Mouse (Mus musculus): ENCODE data around the gene Ascc1.
A peak's percentile ranks its signal among the peaks of the same experiment; 100 is the strongest.

DNA sequence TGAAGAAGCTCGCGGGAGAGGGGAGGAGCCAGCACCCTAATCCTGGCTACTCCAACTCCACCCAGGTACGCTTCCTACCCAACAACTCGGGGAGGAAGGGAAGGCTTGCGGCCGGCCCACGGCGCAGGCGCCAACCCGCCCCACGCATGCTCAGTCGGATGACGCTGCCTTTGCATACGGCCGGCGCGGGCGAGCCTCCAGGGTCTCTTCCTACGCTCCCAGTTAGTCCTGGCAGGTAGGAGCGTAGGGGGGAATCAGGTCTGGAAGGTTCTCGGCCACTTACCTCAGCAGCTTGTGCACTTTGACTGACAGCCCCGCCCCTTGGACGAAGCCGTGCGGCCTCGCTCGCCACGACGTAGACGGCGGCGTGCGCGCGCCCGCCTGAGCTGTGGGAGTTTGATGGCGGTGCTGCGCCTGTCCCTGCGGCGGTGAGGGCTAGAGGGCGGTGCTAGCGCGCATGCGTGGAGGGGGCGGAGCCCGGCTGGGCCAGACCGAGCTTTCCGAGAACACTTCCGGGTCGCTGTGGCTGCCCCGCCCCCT is at the start of gene Ascc1, which contains the start of gene Anapc16:
- TF ChIP-seq POLR2A (IDR thresholded peaks at IDR 0.05; ENCODE audit: control insufficient read depth in 1 of 2, insufficient read depth in 1 of 2, low read depth in 1 of 2, low read length in 2 of 2, poor library complexity in 1 of 2), result peak; percentile 40 to 95; a peak in 3 of 4 replicates
- TF ChIP-seq GATA1 (IDR thresholded peaks at IDR 0.05; ENCODE audit: low read depth, low read length), result no peak
- TF ChIP-seq CTCF (IDR thresholded peaks at IDR 0.05 in 2 of 3, conservative IDR thresholded peaks at IDR 0.05 in 1 of 3; ENCODE audit: control insufficient read depth in 1 of 3, insufficient read depth in 1 of 3, low read depth in 2 of 3, low read length in 3 of 3, poor library complexity in 1 of 3, severe bottlenecking in 1 of 3), result no peak
- TF ChIP-seq EP300 (IDR thresholded peaks at IDR 0.05; ENCODE audit: low read depth in 1 of 2, low read length in 2 of 2), result no peak; a peak in 2 of 4 replicates
- TF ChIP-seq USF1 (IDR thresholded peaks at IDR 0.05; ENCODE audit: low read depth, low read length), result peak; percentile 14; the same call in 1 of the 2 replicates
- no peak for TF ChIP-seq TBP (IDR thresholded peaks at IDR 0.05; ENCODE audit: low read depth, low read length)
- peak; percentile 92 for TF ChIP-seq POLR2AphosphoS2 (IDR thresholded peaks at IDR 0.05; ENCODE audit: low read length)
- TF ChIP-seq RCOR1 (IDR thresholded peaks at IDR 0.05; ENCODE audit: low read depth, low read length), result no peak
- TF ChIP-seq MXI1 (IDR thresholded peaks at IDR 0.05; ENCODE audit: low read depth, low read length), result no peak
- TF ChIP-seq ZKSCAN1 (IDR thresholded peaks at IDR 0.05; ENCODE audit: low read depth, low read length), result no peak
- TF ChIP-seq HCFC1 (IDR thresholded peaks at IDR 0.05; ENCODE audit: low read depth, low read length), result peak; percentile 80
- no peak for TF ChIP-seq CHD2 (IDR thresholded peaks at IDR 0.05; ENCODE audit: low read length)
- 0 out of 2 replicates have a peak, but pooled peaks have one; percentile 5 for TF ChIP-seq ZNF384 (IDR thresholded peaks at IDR 0.05; ENCODE audit: low read depth, low read length)
- no peak for TF ChIP-seq GABPA (IDR thresholded peaks at IDR 0.05; ENCODE audit: low read depth, low read length)
